Mouse (Mus musculus) heart, embryonic 14.5 days (tissue): ENCODE measurements around the gene Fam187a. TPM values are rescaled to one million over a fixed set of nuclear protein-coding genes. Genes with fewer than 3 reads are reported as not detected.
A peak's percentile ranks its signal among the peaks of the same experiment; 100 is the strongest.

Experiments used
- ATAC-seq: fragments of 200-750 bp; cut with Nextera tagmentation; 2 replicates; pipeline ENCODE4 v1.8.0; 2017; ENCODE audit warnings: low read depth, moderate TSS enrichment; ENCODE audit not compliant: insufficient number of reproducible peaks, insufficient read depth, low FRiP score
- H3K27ac ChIP-seq, 2 experiments: fragments of 200-500 bp in 1 of 2; fragments of 300-500 bp in 1 of 2; sonication (generic) in 1 of 2; replicated peaks in 1 of 2; 2 replicates each; pipeline ENCODE4 v1.5.1; 2012 to 2014; ENCODE audit warnings: low read depth in 2 of 2, low read length in 2 of 2, control low read depth in 1 of 2, mild to moderate bottlenecking in 1 of 2, mixed read lengths in 1 of 2; ENCODE audit not compliant: control insufficient read depth in 1 of 2, insufficient read depth in 1 of 2
- H3K27me3 ChIP-seq: fragments of 300-500 bp; sonication (generic); 2 replicates; pipeline ENCODE4 v1.6.1; 2014; ENCODE audit warnings: mild to moderate bottlenecking, low read length, control low read depth; ENCODE audit not compliant: control insufficient read depth, insufficient read depth
- H3K36me3 ChIP-seq: fragments of 300-500 bp; sonication (generic); 2 replicates; pipeline ENCODE4 v1.6.1; 2014; ENCODE audit warnings: mild to moderate bottlenecking, control low read depth, low read length, mixed read lengths; ENCODE audit not compliant: control insufficient read depth, insufficient read depth
- H3K4me1 ChIP-seq, 2 experiments: fragments of 200-500 bp in 1 of 2; fragments of 300-500 bp in 1 of 2; sonication (generic) in 1 of 2; 2 replicates each; pipeline ENCODE4 v1.6.1; 2012 to 2014; ENCODE audit warnings: low read length in 2 of 2, control low read depth in 1 of 2, mixed read lengths in 1 of 2; ENCODE audit not compliant: control insufficient read depth in 2 of 2, insufficient read depth in 2 of 2
- H3K4me2 ChIP-seq: fragments of 300-500 bp; sonication (generic); 2 replicates; pipeline ENCODE4 v1.6.1; 2014; ENCODE audit warnings: mild to moderate bottlenecking, low read length
- H3K4me3 ChIP-seq, 2 experiments: fragments of 200-500 bp in 1 of 2; fragments of 300-500 bp in 1 of 2; sonication (generic) in 1 of 2; 2 replicates each; pipeline ENCODE4 v1.5.1; 2012 to 2014; ENCODE audit warnings: low read length in 2 of 2, mild to moderate bottlenecking in 2 of 2, control low read depth in 1 of 2, low read depth in 1 of 2, moderate library complexity in 1 of 2; ENCODE audit not compliant: control insufficient read depth in 1 of 2, insufficient read depth in 1 of 2
- H3K9ac ChIP-seq: fragments of 300-500 bp; sonication (generic); 2 replicates; pipeline ENCODE4 v1.6.1; 2014; ENCODE audit warnings: mild to moderate bottlenecking, low read length
- H3K9me3 ChIP-seq: fragments of 300-500 bp; sonication (generic); 2 replicates; pipeline ENCODE4 v1.6.1; 2016; ENCODE audit warnings: low read length, control low read depth; ENCODE audit not compliant: control insufficient read depth
- WGBS: fragments of 180-500 bp; shearing (Covaris S2); extraction: QIAGEN DNeasy Blood & Tissue Kit; methylation state at CpG from one replicate; pipeline ENCODE4 v1.1.7; 2014; 5-methylcytosine and 5-hydroxymethylcytosine counted together
- polyA plus RNA-seq: library from polyadenylated mRNA; unstranded; fragments of >200 nt; fragmentation: Nextera tagmentation; extraction: Ambion mirVana; gene quantifications from 2 replicates; pipeline ENCODE4 v1.2.1, GENCODE M21; 2014

The Fam187a gene
- polyA plus RNA-seq, result not detected in 2 replicates

- Histone ChIP-seq H3K4me3 (no peak within 1 kb of the TSS), H3K4me1 (peaks cover 16 to 26% of the 10 kb centered on the region in 2 experiments), H3K36me3 (no peaks in the 10 kb centered on the region), H3K9ac (0 out of 2 replicates have a peak within 1 kb of the TSS, but pooled peaks have one; percentile 1), H3K27ac (peak within 1 kb of the TSS in 1 of 2 experiments; percentile 43; a peak in 2 of 4 replicates), H3K27me3 (peaks cover 4% of the 10 kb centered on the region; the same call in 1 of the 2 replicates), H3K9me3 (no peaks in the 10 kb centered on the region), H3K4me2 (peak within 1 kb of the TSS; percentile 31; the same call in 1 of the 2 replicates)
- no peak for ATAC-seq
- WGBS, result 47% methylated on average over 10 of the region's 10 CpGs
These were observed at the start of gene Fam187a for GRCm38 (mm10) chr11:102884616-102885219. Gene Fam187a (plus strand): TSS chr11:102885169.

- Histone ChIP-seq H3K4me2 (no peak within 1 kb of the TSS), H3K9me3 (no peaks in the 10 kb centered on the region), H3K27me3 (no peaks in the 10 kb centered on the region), H3K4me1 (peaks cover 3 to 4% of the 10 kb centered on the region in 2 experiments; a peak in 3 of 4 replicates), H3K36me3 (peaks cover 44% of the 10 kb centered on the region), H3K4me3 (no peak within 1 kb of the TSS), H3K9ac (no peak within 1 kb of the TSS), H3K27ac (no peak within 1 kb of the TSS)
- 80% methylated on average over 4 of the region's 4 CpGs for WGBS
- no peak for ATAC-seq
These were observed 49.4 kb upstream of the Fam187a start, which contains the start of gene Higd1b for GRCm38 (mm10) chr11:102835549-102835948. Gene Higd1b (plus strand): TSS chr11:102835849.

- peaks cover 50% of the 10 kb centered on the region for H3K36me3 ChIP-seq
- no peak overlapping the region for H3K27ac ChIP-seq
- no peak overlapping the region for H3K4me2 ChIP-seq
- H3K4me1 ChIP-seq, result peaks cover 0 to under 1% of the 10 kb centered on the region in 2 experiments; a peak in 2 of 4 replicates
- H3K9ac ChIP-seq, result no peak overlapping the region
- 71% methylated on average over 9 of the region's 9 CpGs for WGBS
- no peak for ATAC-seq
- no peak overlapping the region for H3K4me3 ChIP-seq
- H3K27me3 ChIP-seq, result no peaks in the 10 kb centered on the region
- no peaks in the 10 kb centered on the region for H3K9me3 ChIP-seq
These were observed 48.8 kb upstream of the Fam187a start for GRCm38 (mm10) chr11:102836146-102836545.

- no peak for ATAC-seq
These were observed 47.6 kb upstream of the Fam187a start for GRCm38 (mm10) chr11:102837385-102837784.

GRCm38 (mm10) chr11:102838126-102838525 is 46.8 kb upstream of the Fam187a start:
- Histone ChIP-seq H3K27ac (no peak overlapping the region), H3K9ac (no peak overlapping the region), H3K4me2 (no peak overlapping the region), H3K36me3 (peaks cover 69% of the 10 kb centered on the region), H3K4me1 (no peaks in the 10 kb centered on the region), H3K9me3 (no peaks in the 10 kb centered on the region), H3K4me3 (no peak overlapping the region), H3K27me3 (no peaks in the 10 kb centered on the region)
- WGBS, result 100% methylated on average over 2 of the region's 2 CpGs
- no peak for ATAC-seq

More at GRCm38 (mm10) chr11:102837385-102837784, 47.6 kb upstream of the Fam187a start:
- H3K9me3 ChIP-seq, result no peaks in the 10 kb centered on the region
- H3K27ac ChIP-seq, result no peak overlapping the region
- peaks cover 62% of the 10 kb centered on the region for H3K36me3 ChIP-seq
- H3K9ac ChIP-seq, result no peak overlapping the region
- no peaks in the 10 kb centered on the region; a peak in 1 of 4 replicates for H3K4me1 ChIP-seq
- no peak overlapping the region for H3K4me3 ChIP-seq
- 83% methylated on average over 1 of the region's 1 CpGs for WGBS
- no peak overlapping the region for H3K4me2 ChIP-seq
- H3K27me3 ChIP-seq, result no peaks in the 10 kb centered on the region

GRCm38 (mm10) chr11:102838616-102839150 is 46.3 kb upstream of the Fam187a start:
- Histone ChIP-seq H3K4me1 (no peaks in the 10 kb centered on the region), H3K27me3 (no peaks in the 10 kb centered on the region), H3K4me3 (no peak overlapping the region), H3K9me3 (no peaks in the 10 kb centered on the region), H3K27ac (no peak overlapping the region), H3K9ac (no peak overlapping the region), H3K36me3 (peaks cover 75% of the 10 kb centered on the region), H3K4me2 (no peak overlapping the region)
- no peak for ATAC-seq
- whole genome bisulfite sequencing, result 84% methylated on average over 9 of the region's 9 CpGs

- Histone ChIP-seq H3K9me3 (no peaks in the 10 kb centered on the region), H3K4me3 (no peak overlapping the region), H3K27ac (no peak overlapping the region), H3K27me3 (no peaks in the 10 kb centered on the region), H3K4me2 (no peak overlapping the region), H3K9ac (no peak overlapping the region), H3K36me3 (peaks cover 100% of the 10 kb centered on the region), H3K4me1 (no peaks in the 10 kb centered on the region)
- ATAC-seq, result no peak
- WGBS, result 76% methylated on average over 10 of the region's 10 CpGs
These were observed 39.0 kb upstream of the Fam187a start for GRCm38 (mm10) chr11:102845926-102846325.
